Mouse (Mus musculus) embryonic facial prominence, embryonic 11.5 days (tissue): ENCODE measurements around the gene Vmn2r85. TPM values are rescaled to one million over a fixed set of nuclear protein-coding genes. Genes with fewer than 3 reads are reported as not detected.
"Not testable (repeated sequence)": the region's sequence is repeated elsewhere in the genome, so short reads cannot be mapped to it uniquely, and the experiment has no call there.

ENCODE experiments used
- ATAC-seq: fragments of 200-750 bp; cut with Nextera tagmentation; replicated peaks from 2 replicates; pipeline ENCODE4 v1.8.0; 2017; ENCODE audit warnings: low read depth; ENCODE audit not compliant: insufficient number of reproducible peaks, low FRiP score, low TSS enrichment
- DNase-seq: peaks from one replicate; pipeline ENCODE4 v3.0.0-alpha.2; 2015; ENCODE audit warnings: low spot score
- H3K27ac ChIP-seq: fragments of 300-500 bp; sonication (generic); replicated peaks from 2 replicates; pipeline ENCODE4 v1.5.1; 2014; ENCODE audit warnings: mild to moderate bottlenecking, low read depth, low read length, control low read depth
- H3K27me3 ChIP-seq: fragments of 300-500 bp; sonication (generic); 2 replicates; pipeline ENCODE4 v1.6.1; 2014; ENCODE audit warnings: mild to moderate bottlenecking, low read length, moderate library complexity, mixed read lengths; ENCODE audit not compliant: control insufficient read depth, insufficient read depth
- H3K36me3 ChIP-seq: fragments of 300-500 bp; sonication (generic); replicated peaks from 2 replicates; pipeline ENCODE4 v1.6.1; 2014; ENCODE audit warnings: low read depth, mild to moderate bottlenecking, low read length, moderate library complexity, mixed read lengths; ENCODE audit not compliant: control insufficient read depth, insufficient read depth
- H3K4me1 ChIP-seq: fragments of 300-500 bp; sonication (generic); 2 replicates; pipeline ENCODE4 v1.6.1; 2014; ENCODE audit warnings: low read length, mixed read lengths; ENCODE audit not compliant: control insufficient read depth, insufficient read depth
- H3K4me2 ChIP-seq: fragments of 300-500 bp; sonication (generic); 2 replicates; pipeline ENCODE4 v1.6.1; 2014; ENCODE audit warnings: low read depth, mild to moderate bottlenecking, control low read depth, low read length, moderate library complexity
- H3K4me3 ChIP-seq: fragments of 300-500 bp; sonication (generic); 2 replicates; pipeline ENCODE4 v1.5.1; 2014; ENCODE audit warnings: low read depth, low read length, control low read depth
- H3K9ac ChIP-seq: fragments of 300-500 bp; sonication (generic); replicated peaks from 2 replicates; pipeline ENCODE4 v1.6.1; 2014; ENCODE audit warnings: mild to moderate bottlenecking, control low read depth, low read length
- H3K9me3 ChIP-seq: fragments of 300-500 bp; sonication (generic); replicated peaks from 2 replicates; pipeline ENCODE4 v1.6.1; 2016; ENCODE audit warnings: mild to moderate bottlenecking, low read length, inconsistent platforms, mixed read lengths; ENCODE audit not compliant: control insufficient read depth
- WGBS: fragments of 180-500 bp; shearing (Covaris S2); extraction: QIAGEN DNeasy Blood & Tissue Kit; methylation state at CpG from one replicate; pipeline ENCODE4 v1.1.7; 2014; 5-methylcytosine and 5-hydroxymethylcytosine counted together
- polyA plus RNA-seq: library from polyadenylated mRNA; unstranded; fragments of >200 nt; fragmentation: Nextera tagmentation; extraction: Ambion mirVana; gene quantifications from 2 replicates; pipeline ENCODE4 v1.2.1, GENCODE M21; 2014

Vmn2r85 gene
- polyA plus RNA-seq, 1 experiment from 2014 or later: not detected

GRCm38 (mm10) chr10:130416352-130416751, 13.2 kb downstream of the Vmn2r85 start:
- not testable (repeated sequence) for ATAC-seq, H3K9me3 ChIP-seq, H3K36me3 ChIP-seq, H3K27ac ChIP-seq, H3K4me1 ChIP-seq, H3K4me3 ChIP-seq, H3K9ac ChIP-seq, H3K27me3 ChIP-seq, DNase-seq, H3K4me2 ChIP-seq

GRCm38 (mm10) chr10:130412167-130412698, 17.3 kb downstream of the Vmn2r85 start:
- ATAC-seq: peak; percentile 73; the same call in 1 of the 2 replicates
- not testable (repeated sequence) for H3K4me1 ChIP-seq, DNase-seq, H3K27ac ChIP-seq, H3K9me3 ChIP-seq, H3K4me2 ChIP-seq, H3K4me3 ChIP-seq, H3K27me3 ChIP-seq, H3K36me3 ChIP-seq, H3K9ac ChIP-seq
- WGBS: 67% methylated on average over 20 of the region's 35 CpGs

DNA sequence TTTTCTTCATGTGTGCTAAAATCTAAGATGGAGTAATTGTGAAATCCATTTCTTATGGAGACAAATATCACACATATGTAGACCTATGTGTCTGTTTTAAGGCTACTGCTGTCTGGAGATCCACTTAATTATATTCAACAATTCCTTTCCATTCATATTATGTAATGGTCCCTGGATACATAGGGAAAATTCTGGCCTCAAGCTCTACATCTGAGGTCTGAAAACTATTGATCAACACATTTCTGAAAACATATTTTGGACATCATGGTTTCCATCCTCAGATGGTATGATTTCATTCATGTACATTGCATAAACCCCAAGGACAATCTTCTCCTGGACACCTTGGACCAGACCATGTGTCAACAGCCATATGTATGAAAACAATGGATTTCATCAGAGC, 35.3 kb downstream of the Vmn2r85 start, which contains the start of gene Vmn2r84:
Gene Vmn2r84, minus strand, starts transcription at position 101 of the 400 bp plus-strand sequence.
- Histone ChIP-seq H3K9me3 (no peaks in the 10 kb centered on the region), H3K4me2 (no peak within 1 kb of the TSS), H3K36me3 (no peaks in the 10 kb centered on the region), H3K4me1 (no peaks in the 10 kb centered on the region), H3K27ac (no peak within 1 kb of the TSS), H3K4me3 (no peak within 1 kb of the TSS), H3K27me3 (no peaks in the 10 kb centered on the region), H3K9ac (no peak within 1 kb of the TSS)
- no peak for ATAC-seq
- DNase-seq: no peak

GRCm38 (mm10) chr10:130375145-130375544, 54.4 kb downstream of the Vmn2r85 start:
- ATAC-seq: no peak
- no peaks in the 10 kb centered on the region for H3K27me3 ChIP-seq
- DNase-seq: no peak
- H3K4me2 ChIP-seq: no peak overlapping the region
- H3K36me3 ChIP-seq: no peaks in the 10 kb centered on the region
- no peaks in the 10 kb centered on the region for H3K4me1 ChIP-seq
- H3K9me3 ChIP-seq: no peaks in the 10 kb centered on the region
- H3K27ac ChIP-seq: no peak overlapping the region
- WGBS: 86% methylated on average over 2 of the region's 2 CpGs
- H3K4me3 ChIP-seq: no peak overlapping the region
- no peak overlapping the region for H3K9ac ChIP-seq

- Histone ChIP-seq H3K9ac (no peak overlapping the region), H3K4me1 (no peaks in the 10 kb centered on the region), H3K9me3 (no peaks in the 10 kb centered on the region), H3K4me2 (no peak overlapping the region), H3K27ac (no peak overlapping the region), H3K4me3 (no peak overlapping the region), H3K36me3 (no peaks in the 10 kb centered on the region), H3K27me3 (no peaks in the 10 kb centered on the region)
- 81% methylated on average over 2 of the region's 2 CpGs for WGBS
- no peak for DNase-seq
- ATAC-seq: no peak
These were observed 56.9 kb downstream of the Vmn2r85 start for GRCm38 (mm10) chr10:130372491-130373173.

- Histone ChIP-seq H3K4me1 (no peaks in the 10 kb centered on the region), H3K4me2 (no peak overlapping the region), H3K9me3 (no peaks in the 10 kb centered on the region), H3K4me3 (no peak overlapping the region), H3K27ac (no peak overlapping the region), H3K36me3 (no peaks in the 10 kb centered on the region), H3K27me3 (no peaks in the 10 kb centered on the region), H3K9ac (no peak overlapping the region)
- ATAC-seq (no peak), DNase-seq (no peak)
- 68% methylated on average over 1 of the region's 1 CpGs for WGBS
These were observed 57.9 kb downstream of the Vmn2r85 start for GRCm38 (mm10) chr10:130371644-130372043.

- H3K27ac ChIP-seq: no peak overlapping the region
- H3K4me2 ChIP-seq: no peak overlapping the region
- WGBS: 88% methylated on average over 2 of the region's 2 CpGs
- no peaks in the 10 kb centered on the region for H3K9me3 ChIP-seq
- DNase-seq: no peak
- no peak for ATAC-seq
- H3K4me3 ChIP-seq: no peak overlapping the region
- H3K9ac ChIP-seq: no peak overlapping the region
- H3K27me3 ChIP-seq: no peaks in the 10 kb centered on the region
- no peaks in the 10 kb centered on the region for H3K4me1 ChIP-seq
- H3K36me3 ChIP-seq: no peaks in the 10 kb centered on the region
These were observed 59.4 kb downstream of the Vmn2r85 start for GRCm38 (mm10) chr10:130370005-130370682.

DNA sequence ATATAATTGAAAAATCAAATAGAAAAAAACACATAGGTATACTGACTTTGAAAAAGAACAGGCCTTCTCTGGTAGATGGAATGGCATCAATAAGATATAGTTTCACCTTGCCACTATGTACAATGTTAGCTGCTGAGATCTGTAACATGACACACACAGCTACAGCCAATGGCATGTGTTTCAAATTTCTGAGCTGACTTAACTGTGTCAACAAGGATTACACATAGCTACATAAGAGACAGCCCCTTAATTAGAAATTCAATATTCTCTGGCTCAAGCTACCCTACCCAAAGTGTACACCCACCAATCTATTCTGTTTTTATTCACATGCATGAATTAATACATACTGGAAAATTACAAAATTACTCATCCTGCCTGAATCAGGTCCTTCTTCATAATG, 61.1 kb downstream of the Vmn2r85 start:
- ATAC-seq (no peak; the same call in 1 of the 2 replicates), DNase-seq (peak; percentile 26)
- H3K4me3 ChIP-seq: no peak overlapping the region
- H3K4me1 ChIP-seq: no peaks in the 10 kb centered on the region
- H3K9me3 ChIP-seq: no peaks in the 10 kb centered on the region
- no peak overlapping the region for H3K9ac ChIP-seq
- H3K27me3 ChIP-seq: no peaks in the 10 kb centered on the region
- H3K27ac ChIP-seq: no peak overlapping the region
- H3K36me3 ChIP-seq: no peaks in the 10 kb centered on the region
- no peak overlapping the region for H3K4me2 ChIP-seq
